Mouse (Mus musculus) liver, embryonic 14.5 days (tissue): ENCODE results near the gene Tmem117. TPM values are rescaled to one million over a fixed set of nuclear protein-coding genes. Genes with fewer than 3 reads are reported as not detected.

ENCODE experiments used
- ATAC-seq: fragments of 200-750 bp; cut with Nextera tagmentation; 2 replicates; pipeline ENCODE4 v1.8.0; 2017; ENCODE audit warnings: moderate number of reproducible peaks, mild to moderate bottlenecking, moderate library complexity; ENCODE audit not compliant: insufficient read depth
- DNase-seq, 3 experiments: peaks; one replicate each; pipeline ENCODE4 v3.0.0-alpha.2; 2012 to 2013; ENCODE audit warnings: low read depth in 3 of 3, low spot score in 3 of 3
- H3K27ac ChIP-seq: fragments of 300-500 bp; sonication (generic); 2 replicates; pipeline ENCODE4 v1.5.1; 2014; ENCODE audit warnings: moderate library complexity, mild to moderate bottlenecking, control low read depth, inconsistent platforms
- H3K27me3 ChIP-seq: fragments of 300-500 bp; sonication (generic); 2 replicates; pipeline ENCODE4 v1.6.1; 2014; ENCODE audit warnings: mild to moderate bottlenecking, low read length, moderate library complexity; ENCODE audit not compliant: control insufficient read depth, insufficient read depth
- H3K36me3 ChIP-seq: fragments of 300-500 bp; sonication (generic); replicated peaks from 2 replicates; pipeline ENCODE4 v1.6.1; 2014; ENCODE audit warnings: low read depth; ENCODE audit not compliant: control insufficient read depth, insufficient read depth
- H3K4me1 ChIP-seq, 2 experiments: fragments of 200-500 bp in 1 of 2; fragments of 300-500 bp in 1 of 2; sonication (generic) in 1 of 2; replicated peaks; 2 replicates each; pipeline ENCODE4 v1.6.1; 2012 to 2014; ENCODE audit warnings: antibody characterized with exemption in 1 of 2, inconsistent platforms in 1 of 2, low read length in 1 of 2; ENCODE audit not compliant: control insufficient read depth in 2 of 2, insufficient read depth in 2 of 2
- H3K4me2 ChIP-seq: fragments of 300-500 bp; sonication (generic); 2 replicates; pipeline ENCODE4 v1.6.1; 2014; ENCODE audit warnings: low read depth, mild to moderate bottlenecking, control low read depth, moderate library complexity
- H3K4me3 ChIP-seq, 2 experiments: fragments of 200-500 bp in 1 of 2; fragments of 300-500 bp in 1 of 2; sonication (generic) in 1 of 2; 2 replicates each; pipeline ENCODE4 v1.5.1; 2012 to 2014; ENCODE audit warnings: low read depth in 2 of 2, low read length in 2 of 2, mild to moderate bottlenecking in 2 of 2, control low read depth in 1 of 2, inconsistent platforms in 1 of 2, moderate library complexity in 1 of 2; ENCODE audit not compliant: insufficient read depth in 1 of 2
- H3K9ac ChIP-seq: fragments of 300-500 bp; sonication (generic); replicated peaks from 2 replicates; pipeline ENCODE4 v1.6.1; 2014; ENCODE audit warnings: mild to moderate bottlenecking, control low read depth, moderate library complexity
- H3K9me3 ChIP-seq: fragments of 300-500 bp; sonication (generic); 2 replicates; pipeline ENCODE4 v1.6.1; 2016; ENCODE audit warnings: low read length, mixed read lengths; ENCODE audit not compliant: control insufficient read depth
- CTCF ChIP-seq: IDR thresholded peaks from 2 replicates; pipeline ENCODE4 v1.5.1; 2016; ENCODE audit warnings: antibody characterized with exemption, low read depth, control low read depth
- EP300 ChIP-seq: IDR thresholded peaks from 2 replicates; pipeline ENCODE4 v1.6.1; 2016; ENCODE audit warnings: antibody characterized with exemption, low read depth
- WGBS: fragments of 180-500 bp; shearing (Covaris S2); extraction: QIAGEN DNeasy Blood & Tissue Kit; methylation state at CpG from one replicate; pipeline ENCODE4 v1.1.7; 2014; ENCODE audit not compliant: insufficient replicate concordance; 5-methylcytosine and 5-hydroxymethylcytosine counted together
- polyA plus RNA-seq, 2 experiments: library from polyadenylated mRNA; depleted of rRNA in 1 of 2; stranded (reverse) in 1 of 2; unstranded in 1 of 2; fragments of >200 nt; fragmentation: Nextera tagmentation in 1 of 2; extraction: Ambion mirVana in 1 of 2; gene quantifications; 2 replicates each; pipeline versions ENCODE4 v1.2.1 to v1.2.3; 2012 to 2014

The Tmem117 gene
- polyA plus RNA-seq, 2 experiments, result not detected

DNA sequence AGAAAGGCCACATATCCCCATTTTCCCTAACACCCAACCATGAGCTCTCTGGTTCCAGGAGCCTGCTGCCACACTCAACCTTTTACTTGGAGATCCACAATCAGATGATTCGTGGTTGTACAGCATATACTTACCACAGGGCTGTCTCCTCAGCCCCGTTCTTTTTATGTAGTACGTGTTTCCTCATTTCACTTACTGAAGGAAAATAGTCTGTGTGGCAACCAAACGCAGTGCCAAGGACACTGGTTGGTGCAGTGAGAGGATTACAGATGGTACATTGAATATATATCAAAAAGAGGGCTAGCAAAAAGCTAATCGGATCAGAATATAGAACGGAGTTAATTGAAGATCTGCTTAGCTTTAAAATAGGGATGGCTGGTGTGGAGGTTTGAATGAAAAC is 338.0 kb downstream of the Tmem117 start:
- WGBS, result 58% methylated on average over 6 of the region's 6 CpGs
- no peak for DNase-seq
- Histone ChIP-seq H3K9me3 (no peaks in the 10 kb centered on the region), H3K9ac (no peak overlapping the region), H3K27ac (no peak overlapping the region), H3K36me3 (no peaks in the 10 kb centered on the region), H3K4me2 (no peak overlapping the region), H3K4me1 (no peaks in the 10 kb centered on the region), H3K4me3 (no peak overlapping the region), H3K27me3 (no peaks in the 10 kb centered on the region)
- ATAC-seq, result no peak
- TF ChIP-seq CTCF (no peak), EP300 (no peak)

GRCm38 (mm10) chr15:94968403-94969180 is 339.6 kb downstream of the Tmem117 start:
- Histone ChIP-seq H3K4me2 (no peak overlapping the region), H3K4me1 (no peaks in the 10 kb centered on the region), H3K4me3 (no peak overlapping the region), H3K9me3 (no peaks in the 10 kb centered on the region), H3K9ac (no peak overlapping the region), H3K27me3 (no peaks in the 10 kb centered on the region), H3K36me3 (no peaks in the 10 kb centered on the region), H3K27ac (no peak overlapping the region)
- ATAC-seq (no peak), DNase-seq (no peak)
- WGBS, result 68% methylated on average over 13 of the region's 13 CpGs
- TF ChIP-seq CTCF (no peak), EP300 (no peak)

GRCm38 (mm10) chr15:94981798-94982197 is 352.8 kb downstream of the Tmem117 start:
- Histone ChIP-seq H3K27ac (no peak overlapping the region), H3K9me3 (no peaks in the 10 kb centered on the region), H3K4me3 (no peak overlapping the region), H3K36me3 (no peaks in the 10 kb centered on the region), H3K4me1 (no peaks in the 10 kb centered on the region), H3K9ac (no peak overlapping the region), H3K27me3 (no peaks in the 10 kb centered on the region), H3K4me2 (no peak overlapping the region)
- ATAC-seq, result no peak
- 44% methylated on average over 4 of the region's 4 CpGs for WGBS
- no peak for DNase-seq
- TF ChIP-seq CTCF (no peak), EP300 (no peak)

GRCm38 (mm10) chr15:94995352-94995751 is 366.3 kb downstream of the Tmem117 start:
- no peak for ATAC-seq
- H3K27me3 ChIP-seq, result no peaks in the 10 kb centered on the region
- no peak for TF ChIP-seq EP300
- TF ChIP-seq CTCF, result no peak
- H3K4me3 ChIP-seq, result no peak overlapping the region
- H3K4me1 ChIP-seq, result no peaks in the 10 kb centered on the region
- 72% methylated on average over 9 of the region's 9 CpGs for WGBS
- no peak overlapping the region for H3K9ac ChIP-seq
- H3K4me2 ChIP-seq, result no peak overlapping the region
- no peak for DNase-seq
- no peak overlapping the region for H3K27ac ChIP-seq
- no peaks in the 10 kb centered on the region for H3K9me3 ChIP-seq
- no peaks in the 10 kb centered on the region for H3K36me3 ChIP-seq

DNA sequence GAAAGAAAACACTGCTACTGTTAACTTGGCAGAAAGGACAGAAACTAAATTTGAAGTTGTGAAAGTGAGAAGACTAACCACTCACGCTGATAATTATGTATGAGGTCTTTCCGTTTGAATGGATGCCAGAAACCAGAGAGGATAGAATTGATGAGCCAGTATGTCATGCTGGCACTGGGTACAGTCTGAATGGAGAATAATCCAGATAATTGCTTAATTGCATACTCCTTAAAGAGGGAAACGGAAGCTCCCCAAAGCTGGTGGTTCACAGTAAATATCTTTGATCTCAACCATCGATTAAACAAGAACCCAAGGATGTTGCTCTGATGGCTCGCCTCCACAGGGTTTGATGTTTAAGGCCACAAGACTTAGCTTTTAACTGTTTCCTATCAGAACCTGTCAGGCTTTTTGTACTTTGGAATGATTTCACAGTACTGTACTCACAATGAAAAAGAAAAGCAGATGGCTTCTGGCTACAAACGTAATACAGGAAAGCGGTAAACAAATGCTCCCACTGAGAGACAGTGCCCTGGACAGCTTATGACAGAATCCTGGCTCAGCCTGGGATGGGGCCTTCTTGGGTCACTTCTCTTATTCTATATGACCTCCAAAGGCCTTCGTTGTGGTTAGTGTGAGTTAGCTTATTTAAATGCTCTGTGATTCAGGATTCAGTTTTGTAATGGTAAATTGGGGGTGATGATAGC is 376.2 kb downstream of the Tmem117 start:
- WGBS, result 64% methylated on average over 8 of the region's 8 CpGs
- Histone ChIP-seq H3K27me3 (no peaks in the 10 kb centered on the region), H3K27ac (no peak overlapping the region), H3K4me1 (no peaks in the 10 kb centered on the region), H3K9ac (no peak overlapping the region), H3K4me2 (no peak overlapping the region), H3K4me3 (no peak overlapping the region), H3K9me3 (no peaks in the 10 kb centered on the region), H3K36me3 (no peaks in the 10 kb centered on the region)
- no peak for ATAC-seq
- no peak for TF ChIP-seq EP300
- TF ChIP-seq CTCF, result no peak
- no peak for DNase-seq
